Mouse (Mus musculus) erythroblast, adult 5-6 weeks (primary cell): ENCODE measurements around the gene Per3. TPM values are rescaled to one million over a fixed set of nuclear protein-coding genes. Genes with fewer than 3 reads are reported as not detected.

Experiments used
- ATAC-seq: replicated peaks from 2 replicates; pipeline ENCODE4 v1.8.0; 2016; ENCODE audit warnings: moderate number of reproducible peaks, mild to moderate bottlenecking, moderate TSS enrichment, inconsistent platforms; ENCODE audit not compliant: poor library complexity, low FRiP score, severe bottlenecking
- total RNA-seq, 2 experiments: library from RNA; stranded (forward) in 1 of 2; stranded (reverse) in 1 of 2; fragments of 150-400 nt in 1 of 2; fragments of 200-764, 138-1000 nt in 1 of 2; gene quantifications; 2 replicates each; pipeline versions ENCODE4 v1.2.3 to v1.2.4; 2015 to 2017; ENCODE audit warnings: low replicate concordance in 2 of 2

The Per3 gene
- total RNA-seq, 2 experiments from 2014 or later, result 0.38 to 1.7 TPM

DNA sequence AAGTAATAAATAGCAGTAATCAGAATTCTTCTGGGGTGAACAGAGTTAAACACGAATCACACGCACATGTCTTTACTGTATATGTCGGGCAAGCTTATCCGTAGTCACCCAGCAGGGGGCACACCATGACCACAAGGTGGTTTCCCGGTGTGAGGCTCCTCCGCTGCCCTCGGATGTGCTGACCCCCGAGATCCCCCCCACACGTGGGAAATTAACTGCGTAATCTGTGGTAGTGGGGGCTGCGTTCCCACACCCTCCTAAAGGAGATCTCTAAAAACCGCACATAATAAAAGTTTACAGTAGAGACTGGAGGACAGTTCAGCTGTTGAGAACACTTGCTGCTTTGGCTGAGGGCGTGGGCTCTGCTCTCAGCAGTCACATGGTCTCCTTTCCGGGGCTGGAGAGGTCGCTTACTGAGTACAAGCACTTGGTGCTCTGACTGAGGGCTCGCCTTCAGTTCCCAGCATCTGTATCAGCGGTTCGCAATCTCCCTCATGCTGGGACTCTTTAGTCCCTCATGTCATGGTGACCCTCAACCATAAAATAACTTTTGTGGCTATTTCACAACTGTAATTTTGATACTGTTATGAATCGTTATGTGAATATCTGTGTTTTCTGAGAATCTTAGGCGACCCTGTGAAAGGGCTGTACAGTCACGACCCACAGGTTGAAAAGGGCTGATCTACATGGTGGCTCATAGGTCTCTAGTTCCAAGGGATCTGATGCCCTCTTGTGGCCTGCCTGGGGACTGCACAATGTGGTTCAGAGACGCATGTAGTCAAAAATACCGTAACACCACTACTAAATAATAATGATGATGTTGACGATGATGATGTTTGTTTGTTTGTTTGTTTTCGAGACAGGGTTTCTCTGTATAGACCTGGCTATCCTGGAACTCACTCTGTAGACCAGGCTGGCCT is 79.6 kb downstream of the Per3 start:
- peak; percentile 88 for ATAC-seq

DNA sequence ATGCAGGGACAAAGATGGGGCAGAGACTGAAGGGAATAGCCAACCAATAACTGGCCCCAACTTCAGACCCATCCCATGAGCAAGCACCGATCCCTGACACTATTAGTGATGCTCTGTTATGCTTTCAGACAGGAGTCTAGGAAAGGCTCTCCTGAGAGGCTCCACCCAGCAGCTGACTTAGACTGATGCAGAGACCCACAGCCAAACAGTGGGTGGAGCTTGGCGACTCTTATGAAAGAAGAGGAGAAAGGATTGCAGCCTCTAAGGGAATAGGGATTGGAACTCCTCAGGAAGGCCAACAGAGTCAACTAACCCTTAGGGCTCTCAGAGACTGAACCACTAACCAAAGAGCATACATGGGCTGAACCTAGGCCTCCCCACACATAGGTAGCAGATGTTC is 80.8 kb downstream of the Per3 start:
- no peak for ATAC-seq

DNA sequence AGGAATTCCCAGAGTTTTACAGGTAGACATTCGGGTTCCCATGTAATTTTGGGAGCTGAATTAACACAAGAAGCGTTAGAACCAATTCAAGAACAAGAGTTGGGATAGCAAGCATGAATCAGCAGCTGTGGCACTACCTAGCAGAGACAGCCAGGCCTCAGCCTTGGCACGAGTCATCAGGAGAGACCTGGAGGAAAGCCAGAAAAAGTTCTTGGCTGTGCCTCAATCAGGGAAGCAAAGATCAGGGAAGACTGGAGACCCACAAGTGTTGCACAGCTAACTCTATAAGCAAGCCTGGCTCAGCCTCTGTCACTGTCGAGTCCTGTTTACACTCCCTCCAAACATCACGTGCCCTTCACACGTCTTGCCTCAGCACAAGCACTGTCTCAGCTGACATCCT is 82.2 kb downstream of the Per3 start:
- ATAC-seq, result no peak

DNA sequence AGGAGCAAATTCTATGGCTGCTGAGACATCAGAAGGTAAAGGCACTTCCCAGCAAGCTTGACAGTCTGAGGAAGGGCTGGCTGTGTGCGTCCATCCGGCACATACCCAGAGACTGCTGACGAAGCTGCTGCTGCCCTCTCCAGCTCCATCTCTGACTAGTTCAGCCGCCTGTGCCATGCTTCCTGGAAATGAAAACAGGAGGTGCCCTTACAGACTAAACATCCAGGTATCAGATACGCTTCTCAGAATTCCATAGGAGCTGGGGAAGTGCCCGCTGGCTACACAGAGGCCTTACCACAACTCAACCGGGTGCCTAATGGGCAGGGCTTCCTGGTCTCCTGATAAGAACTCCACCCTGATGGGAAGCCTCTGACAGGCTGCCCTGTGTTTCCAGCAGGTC is 85.9 kb downstream of the Per3 start:
- no peak for ATAC-seq

DNA sequence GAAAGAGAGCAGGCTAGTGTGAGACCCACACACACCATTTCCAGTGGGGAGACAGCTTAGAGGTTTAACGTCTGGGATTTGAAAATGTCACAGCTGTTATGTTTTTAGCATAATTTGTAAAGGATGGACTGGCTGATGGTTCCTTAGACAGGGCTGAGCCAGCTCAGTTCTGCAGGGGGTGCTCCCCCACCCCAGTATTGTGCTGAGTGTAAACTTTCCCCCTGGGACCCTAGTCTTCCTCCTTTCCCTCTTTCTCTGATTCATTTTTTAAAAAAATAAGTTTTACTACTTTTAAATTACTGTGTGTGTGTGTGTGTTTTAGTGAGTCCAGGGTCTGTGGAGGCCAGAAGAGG is 87.4 kb downstream of the Per3 start:
- ATAC-seq, result no peak

DNA sequence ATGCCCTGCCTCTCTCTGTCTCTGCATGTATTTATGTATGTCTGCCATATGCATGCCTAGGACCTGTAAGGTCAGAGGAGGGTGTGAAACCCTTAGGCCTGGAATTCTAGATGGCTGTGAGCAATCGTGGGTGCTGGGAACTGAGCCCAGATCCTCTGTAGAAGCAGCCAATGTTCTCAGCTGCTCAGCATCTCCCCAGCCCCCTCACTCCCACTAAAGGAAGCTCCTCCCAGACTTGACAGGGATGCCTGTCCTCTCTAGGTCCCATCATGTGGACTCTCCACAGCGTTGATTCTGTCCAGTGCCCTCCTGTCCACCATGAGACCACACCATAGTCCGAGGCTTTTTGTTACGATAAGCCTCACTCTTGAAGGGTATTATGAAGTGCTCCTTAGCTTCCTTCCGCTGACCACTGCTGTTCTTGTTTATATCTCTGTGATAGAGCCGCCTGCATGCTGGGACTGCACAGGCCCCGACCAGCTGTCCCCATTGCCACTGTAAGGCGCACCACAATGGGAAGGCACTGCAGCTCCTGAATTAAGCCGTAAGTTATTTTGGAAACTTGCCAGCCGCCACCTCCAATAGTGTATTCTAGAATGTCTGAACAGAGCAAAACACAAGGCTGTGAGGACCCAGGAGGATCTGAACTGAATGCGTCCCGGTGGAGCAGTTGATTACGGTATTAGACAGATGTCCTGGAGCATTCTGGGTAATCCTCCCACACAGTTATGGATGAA is 87.9 kb downstream of the Per3 start:
- no peak for ATAC-seq

Other genes starting within 250 kb of the Per3 start
- gene Errfi1, start 190.7 kb downstream of the Per3 start, total RNA-seq (2015; ENCODE audit: low replicate concordance), result not detected in 2 replicates
- gene Errfi1, start 190.7 kb downstream of the Per3 start, total RNA-seq (2017; ENCODE audit: low replicate concordance), result 0.56 TPM in 1 of 2 replicates, not detected in the other
- 34.5 and 54.8 TPM in 2 replicates for gene Park7, start 130.2 kb downstream of the Per3 start, total RNA-seq (2015; ENCODE audit: low replicate concordance)
- 63.8 and 70.5 TPM in 2 replicates for gene Park7, start 130.2 kb downstream of the Per3 start, total RNA-seq (2017; ENCODE audit: low replicate concordance)
- gene Tnfrsf9, start 130.1 kb downstream of the Per3 start, total RNA-seq (2015; ENCODE audit: low replicate concordance), result not detected in 2 replicates
- gene Tnfrsf9, start 130.1 kb downstream of the Per3 start, total RNA-seq (2017; ENCODE audit: low replicate concordance), result not detected in 2 replicates
- gene Uts2, start 47.6 kb downstream of the Per3 start, total RNA-seq (2015; ENCODE audit: low replicate concordance), result not detected in 2 replicates
- gene Uts2, start 47.6 kb downstream of the Per3 start, total RNA-seq (2017; ENCODE audit: low replicate concordance), result not detected in 2 replicates
- 26.3 and 39.3 TPM in 2 replicates for gene Vamp3, start 13.3 kb upstream of the Per3 start, total RNA-seq (2015; ENCODE audit: low replicate concordance)
- 23.0 and 30.1 TPM in 2 replicates for gene Vamp3, start 13.3 kb upstream of the Per3 start, total RNA-seq (2017; ENCODE audit: low replicate concordance)
- gene Gm13090, start 44.9 kb upstream of the Per3 start, total RNA-seq (2015; ENCODE audit: low replicate concordance), result not detected in 2 replicates
- gene Gm13090, start 44.9 kb upstream of the Per3 start, total RNA-seq (2017; ENCODE audit: low replicate concordance), result not detected in 2 replicates